Mouse (Mus musculus) stomach, embryonic 16.5 days (tissue): Measurements from ENCODE around the gene Clint1. TPM values are rescaled to one million over a fixed set of nuclear protein-coding genes. Genes with fewer than 3 reads are reported as not detected.

ENCODE experiments used
- ATAC-seq: fragments of 200-750 bp; cut with Nextera tagmentation; 2 replicates; pipeline ENCODE4 v1.8.0; 2017; ENCODE audit warnings: moderate number of reproducible peaks, moderate TSS enrichment; ENCODE audit not compliant: insufficient read depth, low FRiP score
- H3K27ac ChIP-seq: fragments of 300-500 bp; sonication (generic); 2 replicates; pipeline ENCODE4 v1.5.1; 2014; ENCODE audit warnings: low read length
- H3K27me3 ChIP-seq: fragments of 300-500 bp; sonication (generic); 2 replicates; pipeline ENCODE4 v1.6.1; 2014; ENCODE audit warnings: low read length, control low read depth, mixed read lengths; ENCODE audit not compliant: control insufficient read depth, insufficient read depth
- H3K36me3 ChIP-seq: fragments of 300-500 bp; sonication (generic); 2 replicates; pipeline ENCODE4 v1.6.1; 2014; ENCODE audit warnings: low read length; ENCODE audit not compliant: control insufficient read depth, insufficient read depth
- H3K4me1 ChIP-seq: fragments of 300-500 bp; sonication (generic); 2 replicates; pipeline ENCODE4 v1.6.1; 2014; ENCODE audit warnings: low read length, control low read depth, mixed read lengths; ENCODE audit not compliant: control insufficient read depth, insufficient read depth
- H3K4me2 ChIP-seq: fragments of 300-500 bp; sonication (generic); 2 replicates; pipeline ENCODE4 v1.6.1; 2014; ENCODE audit warnings: low read depth, low read length, mixed read lengths
- H3K4me3 ChIP-seq: fragments of 300-500 bp; sonication (generic); replicated peaks from 2 replicates; pipeline ENCODE4 v1.5.1; 2014; ENCODE audit warnings: mild to moderate bottlenecking, low read length
- H3K9ac ChIP-seq: fragments of 300-500 bp; sonication (generic); 2 replicates; pipeline ENCODE4 v1.6.1; 2014; ENCODE audit warnings: low read length
- H3K9me3 ChIP-seq: fragments of 300-500 bp; sonication (generic); replicated peaks from 2 replicates; pipeline ENCODE4 v1.6.1; 2016; ENCODE audit warnings: low read length, control low read depth; ENCODE audit not compliant: control insufficient read depth
- WGBS: fragments of 180-500 bp; shearing (Covaris S2); extraction: QIAGEN DNeasy Blood & Tissue Kit; methylation state at CpG from one replicate; pipeline ENCODE4 v1.1.7; 2014; 5-methylcytosine and 5-hydroxymethylcytosine counted together
- polyA plus RNA-seq: library from polyadenylated mRNA; unstranded; fragments of >200 nt; fragmentation: Nextera tagmentation; extraction: Ambion mirVana; gene quantifications from 2 replicates; pipeline ENCODE4 v1.2.1, GENCODE M21; 2015

Gene Clint1
- polyA plus RNA-seq, 1 experiment from 2014 or later, result 85.6 TPM

DNA sequence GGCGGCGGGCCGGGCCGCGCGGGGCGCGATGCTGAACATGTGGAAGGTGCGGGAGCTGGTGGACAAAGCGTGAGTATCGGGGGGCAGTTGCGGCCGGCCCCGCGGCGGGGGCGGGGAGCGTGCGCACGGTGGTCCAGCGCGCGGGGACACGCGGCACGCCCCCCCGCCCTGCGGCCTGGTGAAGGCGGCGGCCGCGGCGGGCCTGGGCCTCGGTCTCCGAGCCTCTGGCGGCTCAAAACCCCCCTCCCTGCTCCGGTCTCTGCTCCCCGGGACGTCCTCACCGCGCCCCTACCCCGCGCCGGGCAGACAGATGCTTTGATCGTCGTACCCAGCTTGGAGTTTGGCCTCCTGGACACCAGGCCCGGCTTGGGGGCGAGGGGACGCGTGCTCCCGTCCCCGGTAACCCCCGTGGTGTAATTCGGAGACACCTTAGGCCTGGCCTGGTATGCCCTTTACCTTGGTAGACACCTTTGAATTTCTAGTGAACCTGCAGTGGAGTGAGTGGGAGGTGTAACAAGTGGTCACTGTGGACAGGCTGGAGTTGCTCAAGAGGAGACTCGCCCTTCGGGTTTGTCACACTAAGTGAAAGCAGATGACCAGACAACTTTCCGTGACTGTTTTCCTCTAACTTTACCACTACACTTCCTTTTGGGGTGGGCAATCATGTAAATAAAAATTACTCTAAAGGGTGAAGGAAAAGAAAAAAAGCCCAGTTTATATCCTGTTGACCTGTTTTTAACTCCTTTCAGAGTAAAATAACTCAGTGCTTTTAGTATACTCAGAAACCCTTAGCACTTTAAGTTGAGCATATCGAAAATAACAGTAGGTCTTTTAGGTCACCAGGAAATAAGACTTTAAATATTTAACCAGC is 508 bp downstream of the Clint1 start:
- under 1% methylated on average over 58 of the region's 58 CpGs for WGBS

DNA sequence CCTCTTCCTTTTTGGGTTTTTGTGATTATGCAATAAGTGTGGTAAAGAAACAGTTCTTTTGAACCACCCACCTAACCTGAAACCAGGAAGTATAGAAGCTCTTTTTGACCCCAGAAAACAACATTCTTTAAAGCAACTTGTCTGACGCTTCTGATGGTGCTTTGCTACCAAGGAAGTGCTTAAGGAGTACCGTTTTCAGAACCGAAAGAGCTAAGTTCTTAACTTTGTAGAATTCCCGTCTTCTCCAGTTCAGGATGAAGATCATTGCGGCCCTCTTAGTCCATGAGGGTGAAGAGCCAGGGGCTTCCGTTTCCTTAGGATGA is 1.1 kb downstream of the Clint1 start:
- peaks cover 20% of the 10 kb centered on the region for H3K4me1 ChIP-seq
- peak overlapping the region; percentile 98 for H3K4me3 ChIP-seq
- H3K9ac ChIP-seq, result peak overlapping the region; percentile 62
- peak overlapping the region; percentile 72 for H3K27ac ChIP-seq
- ATAC-seq, result no peak
- H3K27me3 ChIP-seq, result no peaks in the 10 kb centered on the region
- peak overlapping the region; percentile 72 for H3K4me2 ChIP-seq
- H3K9me3 ChIP-seq, result no peaks in the 10 kb centered on the region
- 35% methylated on average over 6 of the region's 6 CpGs for WGBS
- H3K36me3 ChIP-seq, result 0 out of 2 replicates have a peak, but pooled peaks cover 3% of the 10 kb centered on the region

More for the DNA sequence above, 508 bp downstream of the Clint1 start:
- Histone ChIP-seq H3K36me3 (0 out of 2 replicates have a peak, but pooled peaks cover 3% of the 10 kb centered on the region), H3K4me3 (peak overlapping the region; percentile 98), H3K27me3 (no peaks in the 10 kb centered on the region), H3K9me3 (no peaks in the 10 kb centered on the region), H3K4me2 (peak overlapping the region; percentile 72), H3K9ac (peak overlapping the region; percentile 99), H3K27ac (peak overlapping the region; percentile 87), H3K4me1 (peaks cover 20% of the 10 kb centered on the region)
- peak; percentile 61; the same call in 1 of the 2 replicates for ATAC-seq

DNA sequence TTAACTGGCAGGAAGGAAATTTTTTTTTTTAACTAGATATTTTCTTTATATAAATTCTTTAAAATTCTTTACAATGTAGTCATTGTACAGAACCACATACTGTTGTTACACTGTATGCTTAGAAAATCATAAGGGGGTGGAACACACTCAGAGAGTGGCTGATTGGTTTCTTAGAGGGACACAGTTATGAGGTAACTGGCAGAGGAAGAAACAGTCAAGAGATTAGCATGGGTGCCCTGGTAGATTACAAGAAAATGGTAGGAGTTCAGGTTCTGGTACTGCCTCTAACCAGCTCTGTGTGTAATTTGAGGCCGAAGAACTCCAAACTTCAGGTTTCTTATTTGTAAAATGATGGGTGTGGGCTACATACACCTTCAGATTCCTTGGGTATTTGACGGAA is 2.1 kb downstream of the Clint1 start:
- WGBS, result 87% methylated on average over 2 of the region's 2 CpGs
- H3K36me3 ChIP-seq, result 0 out of 2 replicates have a peak, but pooled peaks cover 3% of the 10 kb centered on the region
- H3K4me1 ChIP-seq, result peaks cover 20% of the 10 kb centered on the region
- peak overlapping the region; percentile 72; the same call in 1 of the 2 replicates for H3K4me2 ChIP-seq
- H3K4me3 ChIP-seq, result no peak overlapping the region
- no peak overlapping the region for H3K27ac ChIP-seq
- no peak overlapping the region for H3K9ac ChIP-seq
- H3K27me3 ChIP-seq, result no peaks in the 10 kb centered on the region
- no peaks in the 10 kb centered on the region for H3K9me3 ChIP-seq
- ATAC-seq, result no peak

DNA sequence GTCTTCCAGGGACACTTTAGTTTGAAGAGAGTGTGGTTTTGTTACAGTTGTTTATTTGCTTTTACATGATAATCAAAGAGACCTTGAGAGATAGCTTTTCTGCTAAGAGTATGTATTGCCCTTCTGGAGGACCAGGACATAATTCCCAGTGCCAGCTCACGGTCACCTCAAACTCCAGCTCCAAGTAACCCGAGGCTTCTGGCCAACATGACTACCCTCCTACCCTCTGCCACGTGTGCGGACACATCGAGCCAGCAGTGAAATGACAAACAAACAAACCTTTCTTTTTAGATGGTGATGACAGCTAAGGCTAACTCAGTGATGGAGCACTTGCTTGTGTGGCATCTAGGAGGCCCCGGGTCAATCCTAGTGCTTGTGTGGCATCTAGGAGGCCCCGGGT is 2.5 kb downstream of the Clint1 start:
- WGBS, result 49% methylated on average over 7 of the region's 7 CpGs
- Histone ChIP-seq H3K4me1 (peaks cover 20% of the 10 kb centered on the region), H3K4me2 (peak overlapping the region; percentile 21), H3K27ac (peak overlapping the region; percentile 18; the same call in 1 of the 2 replicates), H3K9ac (no peak overlapping the region), H3K9me3 (no peaks in the 10 kb centered on the region), H3K27me3 (no peaks in the 10 kb centered on the region), H3K36me3 (peaks cover 3% of the 10 kb centered on the region; the same call in 1 of the 2 replicates), H3K4me3 (no peak overlapping the region)
- no peak for ATAC-seq

DNA sequence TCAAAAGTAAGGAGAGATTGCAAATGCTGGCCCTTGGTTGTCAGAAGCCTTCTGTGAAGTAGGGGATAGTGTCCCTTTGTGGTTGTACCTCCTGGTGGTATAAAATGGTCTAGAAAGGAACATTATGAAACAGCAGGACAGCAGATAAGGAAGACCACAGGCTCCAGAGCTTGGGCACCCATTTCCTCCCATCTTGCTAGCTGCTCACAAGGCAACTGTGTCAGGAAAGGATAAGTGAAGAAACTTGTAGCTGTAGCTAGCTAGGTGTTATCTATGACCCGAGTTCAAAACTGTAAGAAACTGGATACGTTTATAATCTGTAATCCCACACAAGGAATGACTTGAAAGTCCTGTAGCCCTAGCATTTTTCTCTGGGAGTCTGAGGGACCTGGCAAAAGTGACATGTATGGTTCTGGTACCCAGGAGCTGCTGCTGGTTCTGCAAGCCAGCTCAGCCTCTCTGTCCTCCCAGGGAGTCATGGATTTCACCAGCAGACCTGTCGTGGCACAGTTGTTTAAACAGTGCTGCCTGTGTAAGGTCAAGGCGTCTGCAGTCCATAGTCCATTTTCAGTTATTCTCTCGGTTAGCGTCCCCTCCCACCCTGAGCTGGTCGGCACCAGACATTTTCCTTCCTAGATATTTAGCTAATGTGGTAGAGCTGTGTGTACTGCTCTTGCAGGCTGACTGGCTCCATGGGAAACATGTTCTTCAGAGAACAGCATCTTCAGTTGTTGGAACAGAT is 3.7 kb downstream of the Clint1 start:
- 29% methylated on average over 7 of the region's 7 CpGs for WGBS
- Histone ChIP-seq H3K36me3 (peaks cover 6% of the 10 kb centered on the region; the same call in 1 of the 2 replicates), H3K4me1 (peaks cover 20% of the 10 kb centered on the region), H3K27ac (peak overlapping the region; percentile 38; the same call in 1 of the 2 replicates), H3K4me3 (no peak overlapping the region), H3K9ac (peak overlapping the region; percentile 34; the same call in 1 of the 2 replicates), H3K27me3 (no peaks in the 10 kb centered on the region), H3K9me3 (no peaks in the 10 kb centered on the region), H3K4me2 (peak overlapping the region; percentile 30)
- peak; percentile 68 for ATAC-seq

DNA sequence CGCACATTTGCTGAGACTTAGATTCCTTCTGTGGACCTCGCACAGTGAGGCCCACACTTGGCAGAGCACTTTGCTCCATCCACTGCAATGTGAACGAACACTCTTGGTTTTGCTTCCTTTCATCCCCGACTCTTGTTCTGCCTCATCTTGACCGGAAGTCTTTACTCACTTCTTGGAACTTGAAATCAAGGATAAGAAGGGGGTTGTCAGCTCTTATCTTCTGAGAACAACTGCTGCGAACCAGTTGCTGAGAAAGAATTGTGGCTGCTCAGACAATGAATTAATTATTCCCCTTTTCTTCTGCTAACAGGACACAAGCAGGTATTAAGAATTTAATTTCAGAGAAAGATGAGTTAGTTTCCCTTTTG is 4.3 kb downstream of the Clint1 start:
- no peak for ATAC-seq
- Histone ChIP-seq H3K27ac (peak overlapping the region; percentile 38; the same call in 1 of the 2 replicates), H3K9ac (0 out of 2 replicates have a peak overlapping the region, but pooled peaks have one; percentile 33), H3K9me3 (no peaks in the 10 kb centered on the region), H3K27me3 (no peaks in the 10 kb centered on the region), H3K4me1 (peaks cover 24% of the 10 kb centered on the region), H3K4me3 (no peak overlapping the region), H3K4me2 (peak overlapping the region; percentile 30), H3K36me3 (peaks cover 6% of the 10 kb centered on the region; the same call in 1 of the 2 replicates)
- WGBS, result 50% methylated on average over 6 of the region's 6 CpGs

DNA sequence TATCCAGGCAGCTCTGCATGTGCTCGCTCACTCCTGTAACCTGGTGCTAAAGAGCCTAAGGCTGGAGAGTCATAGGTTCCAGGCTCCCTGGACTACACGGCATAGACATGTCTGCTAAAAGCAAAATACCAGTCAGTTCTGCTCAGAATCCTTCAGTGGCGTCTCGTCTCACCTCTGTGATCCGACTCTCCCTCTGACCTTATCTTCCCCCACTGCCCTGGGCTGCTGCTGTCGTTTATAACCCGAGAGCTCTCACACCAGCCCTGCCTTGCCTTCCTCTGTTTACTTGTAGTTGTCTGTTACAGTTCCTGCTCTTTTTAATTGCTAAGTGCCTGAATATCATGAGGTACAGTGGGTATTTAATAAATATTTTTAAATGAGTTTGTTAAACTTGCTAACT is 9.5 kb downstream of the Clint1 start:
- 45% methylated on average over 7 of the region's 7 CpGs for WGBS
- ATAC-seq, result no peak
- Histone ChIP-seq H3K4me3 (no peak overlapping the region), H3K27ac (no peak overlapping the region), H3K4me2 (no peak overlapping the region), H3K36me3 (peaks cover 3% of the 10 kb centered on the region; the same call in 1 of the 2 replicates), H3K9me3 (no peaks in the 10 kb centered on the region), H3K27me3 (no peaks in the 10 kb centered on the region), H3K4me1 (0 out of 2 replicates have a peak, but pooled peaks cover 8% of the 10 kb centered on the region), H3K9ac (no peak overlapping the region)

DNA sequence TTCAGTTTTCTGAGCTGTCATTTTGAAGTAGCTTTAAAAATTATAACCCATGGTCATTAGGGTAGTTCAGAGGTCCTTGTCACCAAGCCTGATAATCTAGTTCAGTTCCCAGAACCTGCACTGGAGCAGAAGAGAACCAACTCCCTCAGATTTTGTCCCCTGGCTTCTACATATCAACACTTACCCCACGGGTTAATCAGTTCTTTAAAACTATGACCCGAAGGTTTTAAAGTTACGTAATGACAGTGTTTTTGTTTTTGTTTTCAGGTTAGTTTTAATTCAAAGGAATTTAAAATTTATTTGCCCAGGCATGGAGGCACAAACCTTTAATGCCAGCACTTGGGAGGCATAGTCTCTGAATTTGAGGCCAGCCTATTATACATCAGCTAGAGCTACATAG is 12.6 kb downstream of the Clint1 start:
- Histone ChIP-seq H3K36me3 (peaks cover 2% of the 10 kb centered on the region; the same call in 1 of the 2 replicates), H3K27me3 (no peaks in the 10 kb centered on the region), H3K4me3 (no peak overlapping the region), H3K9me3 (no peaks in the 10 kb centered on the region), H3K9ac (no peak overlapping the region), H3K4me2 (no peak overlapping the region), H3K27ac (no peak overlapping the region), H3K4me1 (0 out of 2 replicates have a peak, but pooled peaks cover 5% of the 10 kb centered on the region)
- WGBS, result 86% methylated on average over 3 of the region's 3 CpGs
- no peak for ATAC-seq

DNA sequence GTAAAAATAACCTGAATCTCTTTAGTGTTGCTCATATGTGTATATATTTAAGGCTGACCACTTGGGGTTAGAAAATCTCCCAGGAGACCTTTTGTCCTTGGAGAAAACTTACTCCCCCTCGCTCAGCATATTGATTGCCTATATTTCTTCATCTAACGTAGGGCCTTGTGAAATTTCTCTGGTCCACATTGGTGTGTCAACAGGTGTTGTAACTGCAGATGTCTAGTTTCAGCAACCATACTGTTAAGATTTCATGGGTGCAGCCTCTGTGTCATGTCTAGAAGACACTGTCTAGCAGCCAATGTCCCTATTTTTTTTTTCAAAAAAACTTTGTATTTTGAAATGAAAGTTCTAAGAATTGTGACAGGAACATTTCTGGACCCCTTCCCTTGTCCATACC is 14.0 kb downstream of the Clint1 start:
- Histone ChIP-seq H3K27me3 (no peaks in the 10 kb centered on the region), H3K9me3 (no peaks in the 10 kb centered on the region), H3K36me3 (no peaks in the 10 kb centered on the region), H3K4me1 (0 out of 2 replicates have a peak, but pooled peaks cover 2% of the 10 kb centered on the region), H3K4me3 (no peak overlapping the region), H3K4me2 (no peak overlapping the region), H3K9ac (no peak overlapping the region), H3K27ac (no peak overlapping the region)
- 75% methylated on average over 2 of the region's 2 CpGs for WGBS
- no peak for ATAC-seq
